Mouse (Mus musculus) gastrocnemius, postnatal 10 days (tissue): ENCODE results near the gene Fgfr2. TPM values are rescaled to one million over a fixed set of nuclear protein-coding genes. Genes with fewer than 3 reads are reported as not detected.

Experiments used
- DNase-seq: peaks from one replicate; pipeline ENCODE4 v3.0.0; 2021; ENCODE audit warnings: mixed read lengths
- total RNA-seq, 2 experiments: library from RNA; stranded (reverse); gene quantifications; 2 replicates each; pipeline ENCODE4 v1.2.3; 2021

The Fgfr2 gene
- total RNA-seq, 2 experiments from 2014 or later = 3.0 to 6.1 TPM

- DNase-seq = no peak
Measured at GRCm38 (mm10) chr7:133005772-133006171, 117.4 kb downstream of the Fgfr2 start.

- DNase-seq = peak; percentile 81
Measured at GRCm38 (mm10) chr7:133003421-133003820, 119.7 kb downstream of the Fgfr2 start.

GRCm38 (mm10) chr7:133002271-133002670, 120.9 kb downstream of the Fgfr2 start:
- DNase-seq = no peak

- no peak for DNase-seq
Measured at GRCm38 (mm10) chr7:133001388-133001787, 121.8 kb downstream of the Fgfr2 start.

- no peak for DNase-seq
Measured at GRCm38 (mm10) chr7:132999061-132999460, 124.1 kb downstream of the Fgfr2 start.

GRCm38 (mm10) chr7:132998639-132999038, 124.5 kb downstream of the Fgfr2 start:
- DNase-seq = no peak

GRCm38 (mm10) chr7:132996391-132996790, 126.8 kb downstream of the Fgfr2 start:
- DNase-seq = no peak

- no peak for DNase-seq
Measured at GRCm38 (mm10) chr7:132994628-132995191, 128.4 kb downstream of the Fgfr2 start.

GRCm38 (mm10) chr7:132994120-132994519, 129.0 kb downstream of the Fgfr2 start:
- no peak for DNase-seq

- DNase-seq = no peak
Measured at GRCm38 (mm10) chr7:132992967-132993615, 130.1 kb downstream of the Fgfr2 start.

- DNase-seq = no peak
Measured at GRCm38 (mm10) chr7:132991240-132991900, 131.8 kb downstream of the Fgfr2 start.

GRCm38 (mm10) chr7:132989839-132990238, 133.3 kb downstream of the Fgfr2 start:
- DNase-seq = no peak

GRCm38 (mm10) chr7:132982639-132983038, 140.5 kb downstream of the Fgfr2 start:
- no peak for DNase-seq

GRCm38 (mm10) chr7:132977981-132978380, 145.2 kb downstream of the Fgfr2 start:
- DNase-seq = no peak

GRCm38 (mm10) chr7:132976079-132976478, 147.1 kb downstream of the Fgfr2 start:
- DNase-seq = no peak

GRCm38 (mm10) chr7:132972079-132972478, 151.1 kb downstream of the Fgfr2 start:
- DNase-seq = no peak

GRCm38 (mm10) chr7:132965707-132966106, 157.4 kb downstream of the Fgfr2 start:
- no peak for DNase-seq

- DNase-seq = no peak
Measured at GRCm38 (mm10) chr7:132964395-132964794, 158.8 kb downstream of the Fgfr2 start.

- DNase-seq = no peak
Measured at GRCm38 (mm10) chr7:132950613-132951012, 172.5 kb downstream of the Fgfr2 start.

- DNase-seq = no peak
Measured at GRCm38 (mm10) chr7:132949968-132950367, 173.2 kb downstream of the Fgfr2 start.

GRCm38 (mm10) chr7:132940569-132940968, 182.6 kb downstream of the Fgfr2 start:
- no peak for DNase-seq

- no peak for DNase-seq
Measured at GRCm38 (mm10) chr7:132939118-132939517, 184.0 kb downstream of the Fgfr2 start.

GRCm38 (mm10) chr7:132934743-132935142, 188.4 kb downstream of the Fgfr2 start:
- no peak for DNase-seq

- no peak for DNase-seq
Measured at GRCm38 (mm10) chr7:132933331-132933730, 189.8 kb downstream of the Fgfr2 start.
